In genomic region chr14:61571366-61571765, GRCm38 (mm10) we compare ENCODE assay signal across 7 mouse cellular contexts. TPM values are rescaled to one million over a fixed set of nuclear protein-coding genes. Genes with fewer than 3 reads are reported as not detected.
DNase-seq lines count a peak whose midpoint lies in the region; ATAC-seq and TF ChIP-seq lines count a peak whose summit lies in the region.

No protein-coding gene starts in this region.

- no peaks in the 10 kb centered on the region for H3K4me1 ChIP-seq in ES-E14 (ENCODE audit: control insufficient read depth in 2 of 2, insufficient read depth in 2 of 2, low read length in 2 of 2, poor library complexity in 1 of 2)
- no peaks in the 10 kb centered on the region for H3K4me1 ChIP-seq in embryonic facial prominence, embryonic 11.5 days (ENCODE audit: control insufficient read depth, insufficient read depth, low read length)
- H3K4me1 ChIP-seq in heart, embryonic 16.5 days (ENCODE audit: control insufficient read depth, insufficient read depth, low read length): no peaks in the 10 kb centered on the region
- peaks cover 3% of the 10 kb centered on the region; the same call in 1 of the 2 replicates for H3K4me1 ChIP-seq in small intestine, adult 2 months (ENCODE audit: control insufficient read depth, insufficient read depth, insufficient read length, low read length)

- ATAC-seq in embryonic facial prominence, embryonic 11.5 days (replicated peaks; ENCODE audit: insufficient number of reproducible peaks, low FRiP score, low TSS enrichment, low read depth): no peak
- no peak for ATAC-seq in heart, embryonic 16.5 days (replicated peaks; ENCODE audit: extremely low read depth, insufficient read depth, low FRiP score)
- ATAC-seq in megakaryocyte, adult 5-6 weeks (ENCODE audit: poor library complexity, severe bottlenecking): peak; percentile 88

- no peak overlapping the region for H3K27ac ChIP-seq in ES-E14 (ENCODE audit: insufficient read depth, low read depth, low read length, poor library complexity, severe bottlenecking)
- no peak overlapping the region for H3K27ac ChIP-seq in embryonic facial prominence, embryonic 11.5 days (replicated peaks; ENCODE audit: low read depth, low read length)
- H3K27ac ChIP-seq in heart, embryonic 16.5 days (ENCODE audit: low read length): no peak overlapping the region
- no peak overlapping the region for H3K27ac ChIP-seq in small intestine, adult 2 months (ENCODE audit: insufficient read depth, low read depth, low read length)

- no peak overlapping the region for H3K4me3 ChIP-seq in ES-E14 (ENCODE audit: insufficient read depth in 1 of 2, low read depth in 1 of 2, low read length in 2 of 2, poor library complexity in 1 of 2, severe bottlenecking in 1 of 2)
- H3K4me3 ChIP-seq in embryonic facial prominence, embryonic 11.5 days (ENCODE audit: low read depth, low read length): no peak overlapping the region
- H3K4me3 ChIP-seq in heart, embryonic 16.5 days (ENCODE audit: low read length): peak overlapping the region; percentile 30
- H3K4me3 ChIP-seq in small intestine, adult 2 months (ENCODE audit: low read depth, low read length): no peak overlapping the region

- H3K9ac ChIP-seq in ES-E14 (ENCODE audit: insufficient read depth, low read depth, low read length, poor library complexity, severe bottlenecking): no peak overlapping the region
- H3K9ac ChIP-seq in embryonic facial prominence, embryonic 11.5 days (replicated peaks; ENCODE audit: low read length): no peak overlapping the region
- H3K9ac ChIP-seq in heart, embryonic 16.5 days (ENCODE audit: low read length): no peak overlapping the region

- no peaks in the 10 kb centered on the region for H3K36me3 ChIP-seq in ES-E14 (ENCODE audit: control insufficient read depth, insufficient read depth, low read length, poor library complexity, severe bottlenecking)
- H3K36me3 ChIP-seq in embryonic facial prominence, embryonic 11.5 days (replicated peaks; ENCODE audit: control insufficient read depth, insufficient read depth, low read depth, low read length): no peaks in the 10 kb centered on the region
- H3K36me3 ChIP-seq in heart, embryonic 16.5 days (ENCODE audit: control insufficient read depth, insufficient read depth): no peaks in the 10 kb centered on the region
- no peaks in the 10 kb centered on the region for H3K36me3 ChIP-seq in small intestine, adult 2 months (ENCODE audit: control insufficient read depth, insufficient read depth, low read length)

- H3K4me2 ChIP-seq in embryonic facial prominence, embryonic 11.5 days (ENCODE audit: low read depth, low read length): no peak overlapping the region
- peak overlapping the region; percentile 50 for H3K4me2 ChIP-seq in heart, embryonic 16.5 days (ENCODE audit: low read depth, low read length)

- peak; percentile 63 for DNase-seq in ES-E14 (ENCODE audit: low read depth, low spot score)
- peak; percentile 93 for DNase-seq in adrenal gland, postnatal 10 days
- peak; percentile 88 for DNase-seq in embryonic facial prominence, embryonic 11.5 days (ENCODE audit: low spot score)
- DNase-seq in layer of hippocampus, postnatal 10 days (ENCODE audit: low spot score in 2 of 2): peak; percentile 90 to 93

- H3K27me3 ChIP-seq in embryonic facial prominence, embryonic 11.5 days (ENCODE audit: control insufficient read depth, insufficient read depth, low read length): no peaks in the 10 kb centered on the region
- no peaks in the 10 kb centered on the region for H3K27me3 ChIP-seq in heart, embryonic 16.5 days (ENCODE audit: control insufficient read depth, insufficient read depth, low read length)
- H3K27me3 ChIP-seq in small intestine, adult 2 months (ENCODE audit: control insufficient read depth, insufficient read depth, low read length): no peaks in the 10 kb centered on the region

- H3K9me3 ChIP-seq in ES-E14 (ENCODE audit: control insufficient read depth, insufficient read depth, low read depth, low read length): no peaks in the 10 kb centered on the region
- H3K9me3 ChIP-seq in embryonic facial prominence, embryonic 11.5 days (replicated peaks; ENCODE audit: control insufficient read depth, low read length): no peaks in the 10 kb centered on the region
- H3K9me3 ChIP-seq in heart, embryonic 16.5 days (replicated peaks; ENCODE audit: control insufficient read depth, low read length): no peaks in the 10 kb centered on the region

- 16% methylated on average over 4 of the region's 4 CpGs for WGBS in embryonic facial prominence, embryonic 11.5 days
- 11% methylated on average over 4 of the region's 4 CpGs for WGBS in heart, embryonic 16.5 days
- 7% methylated on average over 4 of the region's 4 CpGs for WGBS in small intestine, adult 2 months

- in situ Hi-C loops in ES-E14 (cut with MboI; ENCODE audit: low sequenced_read_pairs in 2 of 2, unreplicated experiment in 2 of 2): no loop called here

- TF ChIP-seq CTCF in small intestine, adult 2 months (IDR thresholded peaks at IDR 0.05; ENCODE audit: extremely low read depth, insufficient read length, insufficient replicate concordance, low read depth, low read length): peak; percentile 99; the same call in 1 of the 2 replicates

- no peak for TF ChIP-seq POLR2A in small intestine, adult 2 months (IDR thresholded peaks at IDR 0.05; ENCODE audit: low read depth, low read length)

TF ChIP-seq in ES-E14, 5 proteins besides CTCF, POLR2A, EP300 and RAD21:
- TF ChIP-seq ZC3H11A (IDR thresholded peaks at IDR 0.05; ENCODE audit: borderline replicate concordance, low read depth, low read length) (peak; percentile 71), MAFK (IDR thresholded peaks at IDR 0.05; ENCODE audit: insufficient read depth, low read depth, low read length) (no peak)
TF ChIP-seq in ES-E14: peak in this region for 1.

RNA-seq across cellular contexts. Expression of gene Spryd7, which starts 14.7 kb away (rescaled TPM):
- total RNA-seq in ES-E14 (2012; rRNA removed): 5.1 and 6.0 TPM in 2 replicates
- 10 to 100 TPM; 17.2 to 18.8 TPM for total RNA-seq in adrenal gland, postnatal 10 days (2021)
- 18.1 and 19.0 TPM in 2 replicates for polyA plus RNA-seq in embryonic facial prominence, embryonic 11.5 days (2014; fragmentation: Nextera tagmentation; extraction: Ambion mirVana)
- 22.4 and 29.6 TPM in 2 replicates for polyA plus RNA-seq in heart, embryonic 16.5 days (2015; fragmentation: Nextera tagmentation; extraction: Ambion mirVana)
- total RNA-seq in layer of hippocampus, postnatal 10 days (2021): 10 to 100 TPM; 40.1 to 41.8 TPM
- 5.7 and 8.0 TPM in 2 replicates for total RNA-seq in megakaryocyte, adult 5-6 weeks (2015)
- 3.1 and 4.9 TPM in 2 replicates for total RNA-seq in megakaryocyte, adult 5-6 weeks (2017)
- polyA plus RNA-seq in small intestine, adult 2 months (2012; rRNA removed): 15.0 and 31.8 TPM in 2 replicates

RNA-seq across cellular contexts. Expression of gene Trim13, which starts 26.7 kb away (rescaled TPM):
- 19.1 and 57.9 TPM in 2 replicates for total RNA-seq in ES-E14 (2012; rRNA removed)
- 10 to 100 TPM in 1 of 2 experiments, 1 to 10 TPM in 1; 7.4 to 10.7 TPM for total RNA-seq in adrenal gland, postnatal 10 days (2021)
- 25.7 and 28.2 TPM in 2 replicates for polyA plus RNA-seq in embryonic facial prominence, embryonic 11.5 days (2014; fragmentation: Nextera tagmentation; extraction: Ambion mirVana)
- polyA plus RNA-seq in heart, embryonic 16.5 days (2015; fragmentation: Nextera tagmentation; extraction: Ambion mirVana): 13.0 and 15.2 TPM in 2 replicates
- 10 to 100 TPM; 14.5 to 18.6 TPM for total RNA-seq in layer of hippocampus, postnatal 10 days (2021)
- 1.2 and 4.5 TPM in 2 replicates for total RNA-seq in megakaryocyte, adult 5-6 weeks (2015)
- total RNA-seq in megakaryocyte, adult 5-6 weeks (2017): 3.0 and 3.7 TPM in 2 replicates
- polyA plus RNA-seq in small intestine, adult 2 months (2012; rRNA removed): 0.23 and 0.37 TPM in 2 replicates

RNA-seq across cellular contexts. Expression of gene Kcnrg, which starts 35.9 kb away (rescaled TPM):
- total RNA-seq in ES-E14 (2012; rRNA removed): 0.27 and 1.2 TPM in 2 replicates
- under 1 TPM; 0.30 to 0.55 TPM for total RNA-seq in adrenal gland, postnatal 10 days (2021)
- polyA plus RNA-seq in embryonic facial prominence, embryonic 11.5 days (2014; fragmentation: Nextera tagmentation; extraction: Ambion mirVana): 0.53 and 0.89 TPM in 2 replicates
- 0.50 and 0.87 TPM in 2 replicates for polyA plus RNA-seq in heart, embryonic 16.5 days (2015; fragmentation: Nextera tagmentation; extraction: Ambion mirVana)
- 1 to 10 TPM; 1.4 to 1.5 TPM for total RNA-seq in layer of hippocampus, postnatal 10 days (2021)
- total RNA-seq in megakaryocyte, adult 5-6 weeks (2015): 0.20 TPM in 1 of 2 replicates, not detected in the other
- total RNA-seq in megakaryocyte, adult 5-6 weeks (2017): not detected in 2 replicates
- not detected in 2 replicates for polyA plus RNA-seq in small intestine, adult 2 months (2012; rRNA removed)
